ENCODE assay signal across 8 mouse cellular contexts in the genomic region with DNA sequence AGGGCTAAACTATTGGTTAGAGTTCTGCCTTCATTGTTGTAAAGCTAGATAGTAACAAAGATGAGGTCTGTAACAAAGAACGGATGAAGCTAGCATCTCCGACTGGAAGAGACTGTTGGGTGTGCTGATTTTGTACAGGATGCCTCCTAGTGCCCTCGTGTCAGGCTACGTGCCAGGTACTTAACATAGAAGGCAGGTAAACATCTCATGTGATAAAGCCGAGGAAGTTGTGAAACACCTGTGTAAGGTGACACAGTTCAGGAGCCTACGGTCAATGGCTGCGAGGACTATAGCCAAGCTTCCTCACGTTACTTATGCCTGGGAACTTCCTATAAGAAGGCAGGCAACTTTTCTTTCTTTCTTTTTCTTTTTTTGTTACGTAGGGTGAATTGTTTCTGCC. TPM values are rescaled to one million over a fixed set of nuclear protein-coding genes. Genes with fewer than 3 reads are reported as not detected.
DNase-seq lines count a peak whose midpoint lies in the region; ATAC-seq lines count a peak whose summit lies in the region.

A gene (plus strand): TSS at position 49 of the 400 bp plus-strand sequence.

- H3K4me3 ChIP-seq in embryonic facial prominence, embryonic 11.5 days (ENCODE audit: low read depth, low read length): peak within 1 kb of the TSS; percentile 98
- peak within 1 kb of the TSS; percentile 71 to 97 for H3K4me3 ChIP-seq in heart, embryonic 14.5 days (ENCODE audit: control insufficient read depth in 1 of 2, insufficient read depth in 1 of 2, low read depth in 1 of 2, low read length in 2 of 2)

- H3K9ac ChIP-seq in embryonic facial prominence, embryonic 11.5 days (replicated peaks; ENCODE audit: low read length): peak within 1 kb of the TSS; percentile 98
- peak within 1 kb of the TSS; percentile 97 for H3K9ac ChIP-seq in heart, embryonic 14.5 days (ENCODE audit: low read length)

- H3K4me2 ChIP-seq in embryonic facial prominence, embryonic 11.5 days (ENCODE audit: low read depth, low read length): peak within 1 kb of the TSS; percentile 74
- H3K4me2 ChIP-seq in heart, embryonic 14.5 days (ENCODE audit: low read length): peak within 1 kb of the TSS; percentile 89

- no peaks in the 10 kb centered on the region for H3K27me3 ChIP-seq in embryonic facial prominence, embryonic 11.5 days (ENCODE audit: control insufficient read depth, insufficient read depth, low read length)
- no peaks in the 10 kb centered on the region for H3K27me3 ChIP-seq in heart, embryonic 14.5 days (ENCODE audit: control insufficient read depth, insufficient read depth, low read length)

- no peak for ATAC-seq in embryonic facial prominence, embryonic 11.5 days (replicated peaks; ENCODE audit: insufficient number of reproducible peaks, low FRiP score, low TSS enrichment, low read depth)
- ATAC-seq in heart, embryonic 14.5 days (ENCODE audit: insufficient number of reproducible peaks, insufficient read depth, low FRiP score, low read depth): no peak
- ATAC-seq in megakaryocyte-erythroid progenitor cell, adult 5-6 weeks (replicated peaks; ENCODE audit: low FRiP score, low TSS enrichment, poor library complexity, severe bottlenecking): no peak

- H3K27ac ChIP-seq in embryonic facial prominence, embryonic 11.5 days (replicated peaks; ENCODE audit: low read depth, low read length): peak within 1 kb of the TSS; percentile 94
- H3K27ac ChIP-seq in heart, embryonic 14.5 days (replicated peaks in 1 of 2; ENCODE audit: control insufficient read depth in 1 of 2, insufficient read depth in 1 of 2, low read depth in 2 of 2, low read length in 2 of 2): peak within 1 kb of the TSS; percentile 73 to 94

- H3K36me3 ChIP-seq in embryonic facial prominence, embryonic 11.5 days (replicated peaks; ENCODE audit: control insufficient read depth, insufficient read depth, low read depth, low read length): no peaks in the 10 kb centered on the region
- H3K36me3 ChIP-seq in heart, embryonic 14.5 days (ENCODE audit: control insufficient read depth, insufficient read depth, low read length): no peaks in the 10 kb centered on the region

- no peaks in the 10 kb centered on the region for H3K9me3 ChIP-seq in embryonic facial prominence, embryonic 11.5 days (replicated peaks; ENCODE audit: control insufficient read depth, low read length)
- H3K9me3 ChIP-seq in heart, embryonic 14.5 days (ENCODE audit: control insufficient read depth, low read length): no peaks in the 10 kb centered on the region

- no peak for DNase-seq in layer of hippocampus, adult 8-10 months (ENCODE audit: low spot score in 2 of 2)
- DNase-seq in layer of hippocampus, adult 11-12 months (ENCODE audit: low spot score): no peak
- DNase-seq in embryonic facial prominence, embryonic 11.5 days (ENCODE audit: low spot score): no peak
- no peak for DNase-seq in left cerebral cortex, adult 8-10 months (ENCODE audit: low spot score in 2 of 2)
- no peak for DNase-seq in testis, postnatal 14 days (ENCODE audit: low spot score)
- DNase-seq in spleen, adult 12 weeks (ENCODE audit: low spot score): no peak

- 13% methylated on average over 9 of the region's 9 CpGs for WGBS in embryonic facial prominence, embryonic 11.5 days
- WGBS in heart, embryonic 14.5 days: 14% methylated on average over 9 of the region's 9 CpGs

- no peaks in the 10 kb centered on the region for H3K4me1 ChIP-seq in embryonic facial prominence, embryonic 11.5 days (ENCODE audit: control insufficient read depth, insufficient read depth, low read length)
- peaks cover 7 to 28% of the 10 kb centered on the region in 2 experiments for H3K4me1 ChIP-seq in heart, embryonic 14.5 days (ENCODE audit: control insufficient read depth in 2 of 2, insufficient read depth in 2 of 2, low read length in 2 of 2)

RNA-seq across cellular contexts. Expression of the gene that starts here (rescaled TPM):
- total RNA-seq in layer of hippocampus, adult 8-10 months (2022): 10 to 100 TPM; 40.5 to 50.5 (median 48.8) TPM
- 40.8 and 44.1 TPM in 2 replicates for polyA plus RNA-seq in embryonic facial prominence, embryonic 11.5 days (2014; fragmentation: Nextera tagmentation; extraction: Ambion mirVana)
- 28.5 and 28.8 TPM in 2 replicates for polyA plus RNA-seq in heart, embryonic 14.5 days (2014; fragmentation: Nextera tagmentation; extraction: Ambion mirVana)
- 10 to 100 TPM; 30.7 to 38.3 (median 34.9) TPM for total RNA-seq in left cerebral cortex, adult 8-10 months (2022)
- total RNA-seq in megakaryocyte-erythroid progenitor cell, adult 5-6 weeks (2014; fragmentation: Nextera tagmentation): 19.5 and 26.8 TPM in 2 replicates
- total RNA-seq in megakaryocyte-erythroid progenitor cell, adult 5-6 weeks (2017): 20.2 and 32.8 TPM in 2 replicates
